Mouse (Mus musculus) subcutaneous adipose tissue, adult 2 months (tissue): ENCODE measurements around the gene Inpp5d. TPM values are rescaled to one million over a fixed set of nuclear protein-coding genes. Genes with fewer than 3 reads are reported as not detected.

Experiments
- polyA plus RNA-seq: library from polyadenylated mRNA; depleted of rRNA; stranded (reverse); fragments of >200 nt; gene quantifications from 2 replicates; pipeline ENCODE4 v1.2.3, GENCODE M21; 2012; ENCODE audit warnings: low replicate concordance; rRNA removed

Inpp5d gene
- polyA plus RNA-seq: 19.6 and 55.1 TPM in 2 replicates

GRCm38 (mm10) chr1:87620211-87620668, at the start of gene Inpp5d:
Gene Inpp5d, plus strand, starts transcription at chr1:87620312.

DNA sequence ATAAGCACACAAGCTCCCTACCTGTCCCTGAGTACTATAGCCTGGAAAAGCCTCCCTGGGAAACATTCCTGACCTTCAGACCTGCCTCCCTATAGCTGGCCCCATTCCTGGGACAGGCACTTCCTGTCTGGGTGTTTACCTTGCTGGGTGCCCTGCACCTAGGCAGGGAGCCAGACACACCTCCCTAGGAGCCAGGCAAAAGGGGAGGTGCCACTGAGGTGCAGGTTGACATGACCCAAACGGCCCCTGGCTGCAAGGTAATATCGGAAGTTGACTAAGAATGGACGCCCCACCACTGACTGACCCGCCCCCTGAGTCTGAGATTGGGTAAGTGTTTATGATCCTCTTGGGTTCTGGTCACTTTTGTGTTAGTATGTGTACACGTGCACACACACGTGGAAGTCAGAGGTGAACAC, 46.3 kb upstream of the Inpp5d start, which contains the start of gene Ngef:
Gene Ngef (minus strand): TSS at position 71 of the 416 bp plus-strand sequence.

DNA sequence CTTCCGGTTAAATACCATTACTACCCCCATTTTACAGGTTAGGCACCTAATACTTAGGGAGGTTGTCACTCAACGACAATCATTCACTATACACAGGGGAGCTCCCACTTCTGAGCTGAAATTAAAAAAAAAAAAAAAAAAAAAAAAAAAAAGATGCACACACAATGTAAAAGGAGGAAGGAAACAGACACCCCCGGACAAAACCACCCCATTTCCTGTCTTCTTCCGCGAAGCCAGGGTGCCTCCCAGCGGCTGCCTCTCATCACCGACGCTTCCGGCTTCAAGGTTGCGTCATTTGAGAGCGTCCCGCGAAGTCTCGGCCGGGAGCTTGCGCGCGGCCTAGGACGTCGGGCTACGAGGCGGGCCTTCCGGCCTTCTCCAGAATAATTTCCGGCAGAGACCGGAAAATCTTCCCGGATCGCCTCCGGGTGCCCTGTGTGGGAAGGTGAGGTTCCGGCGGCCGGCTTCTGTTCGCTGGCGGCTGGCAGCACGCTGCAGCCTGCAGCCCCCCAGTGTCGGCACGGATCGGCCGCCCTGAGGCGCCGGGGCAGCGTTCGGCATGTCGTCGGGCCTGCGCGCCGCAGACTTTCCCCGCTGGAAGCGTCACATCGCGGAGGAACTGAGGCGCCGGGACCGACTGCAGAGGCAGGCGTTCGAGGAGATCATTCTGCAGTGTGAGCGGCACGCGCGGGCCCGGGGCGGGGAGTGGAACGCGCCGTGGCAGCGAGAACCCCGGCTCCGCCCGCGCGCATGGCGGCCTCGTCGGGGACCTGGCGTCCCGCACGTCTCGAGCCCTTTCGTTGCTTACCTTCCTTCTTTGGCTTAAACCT, 135.7 kb downstream of the Inpp5d start, which contains the start of gene Atg16l1:
Gene Atg16l1 (plus strand): TSS at position 230 of the 830 bp plus-strand sequence.

Other genes with a start within 250 kb of the Inpp5d start
- gene Kcnj13, start 225.6 kb upstream of the Inpp5d start, polyA plus RNA-seq: 0.15 TPM in 1 of 2 replicates, not detected in the other
- not detected in 2 replicates for gene Snorc, start 150.0 kb upstream of the Inpp5d start, polyA plus RNA-seq
- 1.1 TPM in 1 of 2 replicates, not detected in the other for gene Neu2, start 110.4 kb upstream of the Inpp5d start, polyA plus RNA-seq
- gene Ngef, start 46.4 kb upstream of the Inpp5d start, polyA plus RNA-seq: 0.93 and 8.6 TPM in 2 replicates
- 35.6 and 36.6 TPM in 2 replicates for gene Atg16l1, start 135.6 kb downstream of the Inpp5d start, polyA plus RNA-seq
- gene Sag, start 183.4 kb downstream of the Inpp5d start, polyA plus RNA-seq: 0.34 and 1.3 TPM in 2 replicates
- 53.1 and 74.8 TPM in 2 replicates for gene Dgkd, start 233.0 kb downstream of the Inpp5d start, polyA plus RNA-seq